Mouse (Mus musculus): Measurements from ENCODE around the gene Eef2k.
"Not testable (repeated sequence)": the region's sequence is repeated elsewhere in the genome, so short reads cannot be mapped to it uniquely, and the experiment has no call there.

Eef2k gene

GRCm38 (mm10) chr7:120938206-120938605 lies 95.6 kb downstream of the Eef2k start:
- DNase-seq (ENCODE audit: low spot score): no peak

GRCm38 (mm10) chr7:120940343-120940742 lies 97.7 kb downstream of the Eef2k start:
- DNase-seq (ENCODE audit: low spot score): no peak

GRCm38 (mm10) chr7:120941214-120941613 lies 98.6 kb downstream of the Eef2k start:
- DNase-seq (ENCODE audit: low spot score): no peak

GRCm38 (mm10) chr7:120942506-120942905 lies 99.9 kb downstream of the Eef2k start:
- DNase-seq (ENCODE audit: low spot score): no peak

GRCm38 (mm10) chr7:120943936-120944509 lies 101.4 kb downstream of the Eef2k start:
- DNase-seq (ENCODE audit: low spot score): no peak

- not testable (repeated sequence) for DNase-seq (ENCODE audit: low spot score)
These were observed 111.0 kb downstream of the Eef2k start for GRCm38 (mm10) chr7:120953591-120953990.
